Mouse (Mus musculus): Measurements from ENCODE around the gene Il9r. TPM values are rescaled to one million over a fixed set of nuclear protein-coding genes. Genes with fewer than 3 reads are reported as not detected.
A peak's percentile ranks its signal among the peaks of the same experiment; 100 is the strongest.
"Not testable (repeated sequence)": the region's sequence is repeated elsewhere in the genome, so short reads cannot be mapped to it uniquely, and the experiment has no call there.

The Il9r gene
- polyA plus RNA-seq, 1 experiment from 2014 or later: not detected

DNA sequence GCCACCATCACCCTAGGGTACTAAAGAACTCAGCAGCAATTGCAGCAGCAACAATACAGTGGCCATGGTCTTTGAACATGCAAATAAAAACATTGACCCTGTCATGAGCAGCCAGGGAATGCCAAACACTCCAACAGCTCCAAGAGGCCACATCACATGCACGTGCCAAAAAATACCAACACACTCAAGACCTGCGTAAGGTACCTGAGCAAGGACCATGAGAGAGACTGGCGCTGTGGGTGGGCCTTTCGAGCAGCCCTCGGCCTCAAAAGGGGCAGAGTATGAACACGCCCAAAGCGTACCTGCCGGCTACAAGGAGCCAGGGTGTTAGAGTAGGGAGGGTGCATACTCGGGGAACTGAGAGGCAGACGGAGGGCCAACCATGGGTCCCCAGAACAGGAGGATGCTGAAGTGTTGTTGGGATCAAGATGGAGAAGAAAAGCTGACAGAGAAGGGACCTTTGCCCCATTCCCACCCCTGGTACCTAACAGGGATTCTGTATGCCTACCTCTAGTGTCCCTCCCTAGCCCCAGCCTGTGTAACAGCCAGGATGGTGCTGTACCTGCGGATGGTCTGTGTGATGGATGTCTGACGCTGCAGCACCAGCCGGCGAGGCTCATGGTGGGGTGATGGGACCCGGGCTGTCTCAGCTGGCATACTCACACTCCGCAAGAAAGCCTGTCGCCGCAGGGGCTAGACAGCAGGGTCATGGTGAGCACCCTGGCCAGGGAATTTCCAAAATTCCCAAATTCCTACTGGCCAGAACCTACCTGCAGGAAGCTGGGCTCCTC is 15.5 kb upstream of the Il9r start:
- H3K36me3 ChIP-seq (ENCODE audit: control insufficient read depth, insufficient read depth, low read length): peaks cover 22% of the 10 kb centered on the region
- no peaks in the 10 kb centered on the region for H3K27me3 ChIP-seq (ENCODE audit: control insufficient read depth, insufficient read depth, low read length)
- WGBS (ENCODE audit: insufficient replicate concordance): 90% methylated on average over 18 of the region's 18 CpGs
- no peak for ATAC-seq (replicated peaks; ENCODE audit: insufficient number of reproducible peaks, low FRiP score, low TSS enrichment)
- H3K27ac ChIP-seq (ENCODE audit: low read depth, low read length): no peak overlapping the region
- H3K4me2 ChIP-seq: no peak overlapping the region
- H3K9me3 ChIP-seq (replicated peaks; ENCODE audit: control insufficient read depth, low read length): no peaks in the 10 kb centered on the region
- H3K4me1 ChIP-seq (ENCODE audit: control insufficient read depth, insufficient read depth, low read length): peaks cover 16% of the 10 kb centered on the region
- no peak overlapping the region for H3K4me3 ChIP-seq (ENCODE audit: low read depth, low read length)
- H3K9ac ChIP-seq (ENCODE audit: low read depth, low read length): no peak overlapping the region

DNA sequence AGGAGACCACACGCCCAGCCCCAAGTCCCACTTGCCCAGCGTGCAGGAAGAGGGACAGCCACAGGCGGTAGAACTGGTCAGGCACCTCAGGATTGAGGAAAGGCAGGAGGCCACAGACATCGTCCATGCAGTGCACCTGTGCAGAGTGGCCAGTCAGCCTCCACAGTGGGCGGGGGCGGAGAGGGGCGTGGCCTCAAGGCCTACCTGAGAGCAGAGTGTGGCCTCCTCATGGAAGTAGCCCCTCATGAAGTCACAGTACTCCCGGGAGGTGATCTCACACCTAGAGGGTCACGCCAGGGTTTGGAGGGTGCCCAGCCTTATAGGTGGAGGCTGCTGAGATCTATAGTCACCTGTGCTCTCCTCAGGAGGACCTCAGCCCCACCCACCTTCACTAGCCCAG is 10.5 kb upstream of the Il9r start:
- WGBS (ENCODE audit: insufficient replicate concordance): 80% methylated on average over 9 of the region's 9 CpGs
- H3K9ac ChIP-seq (ENCODE audit: low read depth, low read length): no peak overlapping the region
- peaks cover 27% of the 10 kb centered on the region for H3K36me3 ChIP-seq (ENCODE audit: control insufficient read depth, insufficient read depth, low read length)

DNA sequence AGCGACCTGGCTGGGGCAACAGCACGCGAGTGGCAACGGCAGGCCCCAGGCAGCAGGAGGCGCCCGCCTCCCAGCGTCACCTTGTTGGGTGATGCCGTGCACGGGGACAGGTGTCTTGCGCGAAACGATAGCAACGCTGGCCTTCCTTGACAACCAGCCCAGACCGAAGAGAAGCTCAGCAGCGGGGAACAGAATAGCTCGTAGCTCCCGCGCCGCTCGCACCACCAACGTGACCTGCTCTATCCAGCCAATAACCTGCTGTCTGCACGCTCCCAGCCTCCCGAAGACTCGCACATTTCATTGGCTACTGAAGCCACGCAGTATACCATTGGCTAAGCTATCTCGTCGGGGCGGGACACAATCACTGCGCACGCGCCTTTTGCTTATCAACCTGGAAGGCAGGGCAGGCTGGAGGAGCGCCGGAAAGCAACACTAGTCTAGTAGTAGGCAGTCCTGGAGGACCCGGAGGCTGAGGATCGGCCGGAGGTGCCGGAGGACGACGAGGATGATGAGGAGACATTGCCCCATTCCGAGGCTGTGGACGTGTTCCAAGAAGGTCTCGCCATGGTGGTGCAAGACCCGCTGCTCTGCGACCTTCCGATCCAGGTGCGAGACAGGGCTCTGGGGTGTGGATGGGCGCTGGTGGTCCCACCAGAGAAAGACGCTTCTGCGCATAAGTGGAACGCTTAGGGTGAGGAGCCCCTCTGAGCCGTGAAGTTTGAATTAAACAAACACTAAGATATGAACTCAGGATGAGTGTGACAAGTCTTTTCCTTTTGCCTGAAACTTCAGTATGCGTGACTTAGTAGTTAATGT is 5.2 kb upstream of the Il9r start, which contains the start of gene Snrnp25:
Gene Snrnp25, plus strand, starts transcription at position 358 of the 816 bp plus-strand sequence.
- no peaks in the 10 kb centered on the region for H3K27me3 ChIP-seq (ENCODE audit: control insufficient read depth, insufficient read depth, low read length)
- H3K4me1 ChIP-seq (ENCODE audit: control insufficient read depth, insufficient read depth, low read length): peaks cover 11% of the 10 kb centered on the region
- under 1% methylated on average over 52 of the region's 52 CpGs for WGBS (ENCODE audit: insufficient replicate concordance)
- ATAC-seq (replicated peaks; ENCODE audit: insufficient number of reproducible peaks, low FRiP score, low TSS enrichment): peak; percentile 100
- H3K27ac ChIP-seq (ENCODE audit: low read depth, low read length): peak within 1 kb of the TSS; percentile 35
- no peaks in the 10 kb centered on the region for H3K9me3 ChIP-seq (replicated peaks; ENCODE audit: control insufficient read depth, low read length)
- H3K4me2 ChIP-seq: peak within 1 kb of the TSS; percentile 90
- H3K4me3 ChIP-seq (ENCODE audit: low read depth, low read length): peak within 1 kb of the TSS; percentile 75
- H3K9ac ChIP-seq (ENCODE audit: low read depth, low read length): peak within 1 kb of the TSS; percentile 82
- H3K36me3 ChIP-seq (ENCODE audit: control insufficient read depth, insufficient read depth, low read length): peaks cover 5% of the 10 kb centered on the region

More for the DNA sequence above, 10.5 kb upstream of the Il9r start:
- no peak for ATAC-seq (replicated peaks; ENCODE audit: insufficient number of reproducible peaks, low FRiP score, low TSS enrichment)
- no peak overlapping the region for H3K4me2 ChIP-seq
- H3K27ac ChIP-seq (ENCODE audit: low read depth, low read length): no peak overlapping the region
- no peaks in the 10 kb centered on the region for H3K27me3 ChIP-seq (ENCODE audit: control insufficient read depth, insufficient read depth, low read length)
- H3K4me3 ChIP-seq (ENCODE audit: low read depth, low read length): no peak overlapping the region
- H3K4me1 ChIP-seq (ENCODE audit: control insufficient read depth, insufficient read depth, low read length): peaks cover 6% of the 10 kb centered on the region; the same call in 1 of the 2 replicates
- H3K9me3 ChIP-seq (replicated peaks; ENCODE audit: control insufficient read depth, low read length): no peaks in the 10 kb centered on the region

DNA sequence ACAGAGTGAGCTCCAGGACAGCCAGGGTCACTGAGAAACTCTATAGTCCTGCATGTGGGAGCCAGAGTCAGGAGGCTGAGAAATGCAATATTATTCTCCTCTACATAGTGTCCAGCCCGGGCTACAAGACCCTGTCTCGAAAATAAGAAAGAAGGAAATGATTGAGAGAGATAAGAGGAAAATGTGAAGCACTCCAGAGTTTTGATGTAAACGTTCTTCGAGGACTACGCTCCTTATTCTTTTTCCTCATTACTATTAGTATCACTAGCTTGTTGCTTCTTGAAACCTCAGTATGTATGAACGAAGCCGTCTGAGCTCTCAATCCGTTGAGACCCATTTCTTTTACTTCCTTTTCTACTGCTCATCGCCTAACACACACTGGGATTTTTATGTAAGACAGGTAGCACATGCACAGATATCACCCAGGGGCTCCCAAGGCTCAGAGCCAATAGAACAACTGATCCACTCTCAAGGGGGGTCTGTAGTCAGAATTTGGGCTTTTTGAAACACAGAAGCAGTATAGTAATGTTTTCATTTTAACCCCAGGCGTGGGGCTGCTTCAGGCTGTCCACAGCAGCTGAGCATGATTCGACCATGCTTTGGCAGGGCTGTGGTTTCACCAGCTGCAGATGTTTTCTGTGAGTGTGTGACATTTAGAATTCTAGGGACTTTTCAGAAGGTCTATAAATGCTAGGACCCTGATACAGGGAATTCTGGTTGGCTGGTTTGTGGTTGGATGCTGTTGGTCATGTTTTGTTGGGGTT is 2.0 kb upstream of the Il9r start:
- Histone ChIP-seq H3K27me3 (ENCODE audit: control insufficient read depth, insufficient read depth, low read length) (0 out of 2 replicates have a peak, but pooled peaks cover 2% of the 10 kb centered on the region), H3K9me3 (replicated peaks; ENCODE audit: control insufficient read depth, low read length) (no peaks in the 10 kb centered on the region), H3K4me3 (ENCODE audit: low read depth, low read length) (no peak overlapping the region), H3K4me1 (ENCODE audit: control insufficient read depth, insufficient read depth, low read length) (peaks cover 17% of the 10 kb centered on the region), H3K4me2 (no peak overlapping the region), H3K27ac (ENCODE audit: low read depth, low read length) (no peak overlapping the region), H3K36me3 (ENCODE audit: control insufficient read depth, insufficient read depth, low read length) (no peaks in the 10 kb centered on the region), H3K9ac (ENCODE audit: low read depth, low read length) (no peak overlapping the region)
- 71% methylated on average over 11 of the region's 11 CpGs for WGBS (ENCODE audit: insufficient replicate concordance)
- no peak for ATAC-seq (replicated peaks; ENCODE audit: insufficient number of reproducible peaks, low FRiP score, low TSS enrichment)

DNA sequence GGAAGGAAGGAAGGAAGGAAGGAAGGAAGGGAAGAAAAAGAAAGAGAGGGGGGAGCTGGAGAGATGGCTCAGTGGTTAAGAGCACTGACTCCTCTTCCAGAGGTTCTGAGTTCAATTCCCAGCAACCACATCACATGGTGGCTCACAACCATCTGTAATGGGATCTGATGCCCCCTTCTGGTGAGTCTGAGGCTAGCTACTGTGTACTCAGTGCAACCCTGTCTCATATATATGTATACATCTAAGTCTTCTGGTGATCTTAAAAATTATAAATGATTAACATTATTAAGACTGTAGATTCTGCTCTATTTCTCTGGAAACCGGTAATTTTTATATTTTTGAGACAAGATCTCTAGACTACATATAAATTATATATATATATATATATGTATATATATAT is 913 bp upstream of the Il9r start:
- not testable (repeated sequence) for H3K27me3 ChIP-seq (ENCODE audit: control insufficient read depth, insufficient read depth, low read length); ATAC-seq (replicated peaks; ENCODE audit: insufficient number of reproducible peaks, low FRiP score, low TSS enrichment)
- 53% methylated on average over 1 of the region's 1 CpGs for WGBS (ENCODE audit: insufficient replicate concordance)

DNA sequence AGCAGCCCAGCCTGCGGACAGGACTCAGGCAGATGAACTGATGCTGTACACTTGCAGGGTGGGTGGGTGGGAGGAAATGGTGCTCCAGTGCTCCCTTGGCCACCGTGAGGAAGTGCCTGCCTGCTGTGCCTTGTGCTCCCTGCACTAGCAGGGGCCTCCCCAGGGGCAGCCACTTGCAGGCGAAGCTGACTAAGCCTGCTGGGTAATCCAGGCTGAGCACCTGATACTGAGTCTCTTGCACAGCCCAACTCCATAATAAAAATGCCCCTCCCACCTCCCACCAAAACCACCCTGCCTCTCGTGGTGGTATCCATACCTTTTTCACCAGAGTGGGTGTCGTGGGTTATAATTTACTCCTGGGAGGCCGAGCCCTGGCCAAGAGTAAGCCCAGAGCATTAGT is 849 bp downstream of the Il9r start:
- Histone ChIP-seq H3K4me2 (no peak overlapping the region), H3K4me1 (ENCODE audit: control insufficient read depth, insufficient read depth, low read length) (peaks cover 12% of the 10 kb centered on the region), H3K36me3 (ENCODE audit: control insufficient read depth, insufficient read depth, low read length) (no peaks in the 10 kb centered on the region), H3K9ac (ENCODE audit: low read depth, low read length) (no peak overlapping the region), H3K27ac (ENCODE audit: low read depth, low read length) (no peak overlapping the region), H3K4me3 (ENCODE audit: low read depth, low read length) (no peak overlapping the region), H3K27me3 (ENCODE audit: control insufficient read depth, insufficient read depth, low read length) (0 out of 2 replicates have a peak, but pooled peaks cover 2% of the 10 kb centered on the region), H3K9me3 (replicated peaks; ENCODE audit: control insufficient read depth, low read length) (no peaks in the 10 kb centered on the region)
- ATAC-seq (replicated peaks; ENCODE audit: insufficient number of reproducible peaks, low FRiP score, low TSS enrichment): no peak
- WGBS (ENCODE audit: insufficient replicate concordance): 44% methylated on average over 6 of the region's 6 CpGs

More for the DNA sequence above, 913 bp upstream of the Il9r start:
- H3K4me3 ChIP-seq (ENCODE audit: low read depth, low read length); H3K36me3 ChIP-seq (ENCODE audit: control insufficient read depth, insufficient read depth, low read length); H3K4me2 ChIP-seq; H3K27ac ChIP-seq (ENCODE audit: low read depth, low read length); H3K9ac ChIP-seq (ENCODE audit: low read depth, low read length); H3K9me3 ChIP-seq (replicated peaks; ENCODE audit: control insufficient read depth, low read length): not testable (repeated sequence)
- peaks cover 18% of the 10 kb centered on the region for H3K4me1 ChIP-seq (ENCODE audit: control insufficient read depth, insufficient read depth, low read length)

DNA sequence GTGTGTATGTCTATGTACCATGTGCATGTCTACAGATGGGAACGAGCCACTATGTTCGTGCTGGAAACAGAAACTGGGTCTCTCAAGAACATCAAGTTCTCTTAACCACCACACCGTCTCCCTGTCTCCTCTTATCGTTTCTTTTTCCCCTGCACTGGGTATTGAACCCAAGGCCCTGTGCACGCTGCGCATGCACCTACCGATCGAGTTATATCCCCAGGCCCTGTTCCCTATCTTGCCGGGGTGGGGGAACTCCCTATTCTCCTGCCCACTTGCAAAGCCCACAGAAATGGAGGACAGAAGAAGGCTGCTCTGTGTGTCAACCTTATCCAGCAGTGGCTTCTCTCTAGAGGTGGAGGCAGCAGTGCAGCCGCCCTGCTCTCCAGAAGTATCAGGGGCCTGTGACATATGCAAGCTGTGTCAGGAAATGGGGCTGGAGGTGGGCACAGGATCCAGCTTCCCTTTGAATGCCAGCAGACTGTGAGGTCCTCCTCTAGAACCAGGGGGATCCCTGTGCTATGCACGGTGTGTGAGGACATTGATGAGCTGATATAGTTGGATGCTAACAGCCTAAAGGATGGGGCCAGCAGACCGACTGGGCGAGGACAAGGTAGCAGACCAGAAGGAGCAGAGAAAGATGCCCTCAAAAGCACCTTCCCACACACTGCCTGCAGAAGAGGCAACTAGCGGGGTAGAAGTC is 1.7 kb downstream of the Il9r start:
- Histone ChIP-seq H3K9ac (ENCODE audit: low read depth, low read length) (no peak overlapping the region), H3K4me1 (ENCODE audit: control insufficient read depth, insufficient read depth, low read length) (peaks cover 12% of the 10 kb centered on the region), H3K9me3 (replicated peaks; ENCODE audit: control insufficient read depth, low read length) (no peaks in the 10 kb centered on the region), H3K27me3 (ENCODE audit: control insufficient read depth, insufficient read depth, low read length) (0 out of 2 replicates have a peak, but pooled peaks cover 2% of the 10 kb centered on the region), H3K36me3 (ENCODE audit: control insufficient read depth, insufficient read depth, low read length) (no peaks in the 10 kb centered on the region), H3K4me2 (no peak overlapping the region), H3K4me3 (ENCODE audit: low read depth, low read length) (no peak overlapping the region), H3K27ac (ENCODE audit: low read depth, low read length) (no peak overlapping the region)
- ATAC-seq (replicated peaks; ENCODE audit: insufficient number of reproducible peaks, low FRiP score, low TSS enrichment): no peak
- WGBS (ENCODE audit: insufficient replicate concordance): 63% methylated on average over 14 of the region's 14 CpGs

DNA sequence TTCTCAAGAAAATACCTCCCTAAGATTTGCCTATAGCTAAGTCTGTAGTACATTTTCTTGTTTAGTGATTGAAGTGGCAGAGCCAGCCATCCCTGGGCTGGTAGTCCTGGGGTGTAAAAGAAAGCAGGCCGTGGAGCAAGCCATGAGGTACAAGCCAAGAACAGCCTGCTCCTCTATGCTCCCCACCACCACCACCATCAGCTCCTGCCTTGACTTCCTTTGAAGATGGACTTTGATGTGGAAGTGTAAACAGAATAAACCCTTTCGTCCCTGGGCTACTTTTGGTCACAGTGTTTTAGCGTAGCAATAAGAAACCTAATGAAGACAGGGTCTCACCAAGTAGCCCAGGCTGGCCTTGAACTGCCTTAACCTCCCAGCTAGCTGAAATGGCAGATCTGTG is 2.3 kb downstream of the Il9r start:
- H3K4me1 ChIP-seq (ENCODE audit: control insufficient read depth, insufficient read depth, low read length): peaks cover 12% of the 10 kb centered on the region
- no peaks in the 10 kb centered on the region for H3K36me3 ChIP-seq (ENCODE audit: control insufficient read depth, insufficient read depth, low read length)
- no peak overlapping the region for H3K9ac ChIP-seq (ENCODE audit: low read depth, low read length)
- no peaks in the 10 kb centered on the region for H3K9me3 ChIP-seq (replicated peaks; ENCODE audit: control insufficient read depth, low read length)
- 0 out of 2 replicates have a peak, but pooled peaks cover 2% of the 10 kb centered on the region for H3K27me3 ChIP-seq (ENCODE audit: control insufficient read depth, insufficient read depth, low read length)
- no peak overlapping the region for H3K4me2 ChIP-seq
- WGBS (ENCODE audit: insufficient replicate concordance): 55% methylated on average over 3 of the region's 3 CpGs
- no peak overlapping the region for H3K4me3 ChIP-seq (ENCODE audit: low read depth, low read length)
- H3K27ac ChIP-seq (ENCODE audit: low read depth, low read length): no peak overlapping the region
- ATAC-seq (replicated peaks; ENCODE audit: insufficient number of reproducible peaks, low FRiP score, low TSS enrichment): no peak

Data from heart, embryonic 11.5 days (tissue).